Mouse (Mus musculus): ENCODE measurements around the gene Gemin7.
"Not testable (repeated sequence)": the region's sequence is repeated elsewhere in the genome, so short reads cannot be mapped to it uniquely, and the experiment has no call there.

Gemin7 gene

DNA sequence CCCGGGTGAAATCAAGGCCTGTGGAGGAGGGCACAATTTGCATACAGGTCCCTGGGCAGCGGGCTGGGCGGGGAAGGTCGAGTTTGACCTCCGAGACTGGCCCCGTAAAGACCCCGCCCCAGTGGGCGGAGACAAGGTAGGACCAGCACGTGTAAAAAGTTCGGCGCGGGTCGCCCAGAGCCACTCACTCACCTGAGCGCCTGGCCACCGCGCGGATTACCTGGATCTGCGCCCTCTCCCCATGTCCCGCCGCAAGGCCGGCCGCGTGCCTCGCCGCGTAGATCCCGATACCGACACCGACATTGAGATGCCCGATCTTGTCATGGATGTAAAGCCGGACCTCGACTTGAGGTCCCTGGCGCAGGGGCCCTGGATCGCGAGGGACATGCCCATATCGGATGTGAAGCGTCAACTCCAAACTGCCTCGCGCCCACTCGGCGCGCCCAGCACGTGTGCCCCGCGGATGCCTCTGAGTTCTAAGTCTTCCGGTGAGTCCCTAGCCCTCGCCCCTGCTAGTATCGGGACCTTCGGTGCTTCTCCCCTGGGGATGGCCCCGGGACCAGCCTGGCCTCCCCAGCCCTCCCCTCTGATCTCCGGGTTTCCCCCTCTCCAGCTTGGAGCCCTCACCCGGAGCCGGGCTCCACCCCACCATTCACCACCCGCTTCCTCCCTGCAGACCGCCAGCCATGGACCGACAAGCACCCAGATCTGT, at the start of gene Gemin7, which contains the start of gene Zfp296:
Gemin7 (minus strand) TSS at position 455 of the 712 bp plus-strand sequence.
Zfp296 (plus strand) TSS at position 147 of the 712 bp plus-strand sequence.
- no peak for DNase-seq (ENCODE audit: extremely low read depth, insufficient read length, low spot score)

DNA sequence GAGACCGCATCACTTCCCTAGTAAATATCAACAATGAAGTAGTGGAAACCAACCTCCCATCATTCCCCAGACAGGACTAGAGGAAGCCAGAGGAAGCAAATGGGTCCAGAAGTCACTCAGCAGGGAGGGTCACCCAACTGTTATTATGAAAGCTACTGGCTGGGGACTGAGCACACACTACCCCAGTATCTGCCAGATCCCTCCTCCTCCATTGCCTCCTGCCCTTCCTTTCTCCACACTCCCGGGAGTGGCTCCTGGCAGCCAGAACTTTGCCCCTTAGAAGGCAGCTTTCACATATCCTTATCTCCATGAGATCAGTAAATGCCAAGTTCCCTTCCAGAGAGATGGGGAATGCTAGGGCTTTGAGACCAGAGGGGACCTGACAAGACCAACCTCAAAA, 46.0 kb upstream of the Gemin7 start:
- DNase-seq (ENCODE audit: extremely low read depth, insufficient read length, low spot score), result no peak

DNA sequence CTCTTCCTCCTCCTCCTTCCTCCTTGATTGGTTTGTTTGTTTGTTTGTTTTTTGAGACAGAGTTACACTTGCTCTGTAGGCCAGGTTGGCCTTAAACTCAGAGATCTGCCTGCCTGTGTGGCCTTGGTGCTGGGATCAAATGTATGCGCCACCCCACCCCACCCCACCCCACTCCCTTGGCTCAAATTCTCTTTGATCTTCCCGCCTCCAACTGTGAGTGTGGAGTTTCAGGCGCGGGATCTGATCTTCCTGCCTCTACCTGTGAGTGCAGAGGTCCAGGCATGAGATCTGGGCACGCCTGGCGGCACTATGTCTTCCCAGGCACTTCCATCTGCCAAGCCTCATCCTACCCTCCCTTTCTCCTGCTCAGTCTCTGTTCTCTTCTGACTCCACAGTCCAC, 44.8 kb upstream of the Gemin7 start:
- no peak for DNase-seq (ENCODE audit: extremely low read depth, insufficient read length, low spot score)

DNA sequence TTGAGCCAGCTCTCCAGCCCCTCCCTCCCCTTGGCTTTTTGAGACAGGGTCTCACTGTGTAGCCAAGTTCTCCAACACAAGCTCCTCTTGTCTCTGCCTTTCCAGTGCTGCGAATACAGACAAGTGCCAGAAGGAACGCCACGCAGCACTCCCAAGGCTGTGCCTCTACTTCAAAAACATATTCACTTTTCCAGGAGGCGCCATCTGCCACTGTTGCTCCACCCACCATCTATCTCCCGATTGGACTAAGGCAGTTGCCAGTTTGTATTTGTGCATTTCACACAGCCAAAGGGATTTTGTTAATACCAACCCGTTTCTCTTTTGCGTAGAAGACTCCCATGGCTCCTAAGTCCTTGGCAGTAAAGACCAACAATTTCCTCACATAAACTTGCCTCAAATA, 43.4 kb upstream of the Gemin7 start:
- no peak for DNase-seq (ENCODE audit: extremely low read depth, insufficient read length, low spot score)

DNA sequence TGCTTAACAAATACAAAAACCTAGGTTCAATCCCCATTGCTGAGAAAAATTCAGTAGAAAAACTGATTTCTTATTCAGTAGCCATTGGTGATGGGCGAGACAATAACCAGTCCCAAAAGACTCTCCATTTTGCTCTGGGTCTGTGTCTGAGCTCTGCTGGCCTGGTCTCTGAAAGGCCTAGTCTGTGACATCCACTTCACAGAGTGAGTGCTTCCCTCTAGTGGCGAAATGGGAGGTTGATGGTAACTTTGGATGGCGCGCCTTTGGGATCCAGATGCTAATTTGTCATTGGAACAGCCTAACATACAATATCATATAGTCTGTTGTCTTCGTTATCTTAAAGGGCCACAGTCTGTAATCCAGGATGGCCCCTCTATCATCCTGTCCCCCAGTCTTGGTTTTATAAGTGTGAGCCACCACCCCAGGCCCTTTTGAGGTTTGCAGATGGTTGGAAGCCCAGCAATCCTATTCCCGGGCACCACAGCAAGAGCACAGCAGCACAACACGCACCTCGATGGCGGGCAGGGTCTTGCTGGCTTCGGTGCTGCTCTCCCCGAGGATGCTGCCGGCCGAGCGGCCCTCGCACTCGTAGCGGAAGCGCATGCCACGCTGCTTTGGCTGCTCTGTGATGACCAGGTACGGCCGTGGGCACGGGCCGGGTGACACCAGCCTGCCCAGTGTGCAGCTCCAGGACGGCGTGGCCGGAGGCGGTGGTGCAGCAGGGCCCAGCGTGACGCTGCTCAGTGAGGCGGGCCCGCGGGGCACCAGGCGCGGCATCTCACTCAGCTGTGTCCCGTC, 41.8 kb upstream of the Gemin7 start:
- DNase-seq (ENCODE audit: extremely low read depth, insufficient read length, low spot score), result no peak

DNA sequence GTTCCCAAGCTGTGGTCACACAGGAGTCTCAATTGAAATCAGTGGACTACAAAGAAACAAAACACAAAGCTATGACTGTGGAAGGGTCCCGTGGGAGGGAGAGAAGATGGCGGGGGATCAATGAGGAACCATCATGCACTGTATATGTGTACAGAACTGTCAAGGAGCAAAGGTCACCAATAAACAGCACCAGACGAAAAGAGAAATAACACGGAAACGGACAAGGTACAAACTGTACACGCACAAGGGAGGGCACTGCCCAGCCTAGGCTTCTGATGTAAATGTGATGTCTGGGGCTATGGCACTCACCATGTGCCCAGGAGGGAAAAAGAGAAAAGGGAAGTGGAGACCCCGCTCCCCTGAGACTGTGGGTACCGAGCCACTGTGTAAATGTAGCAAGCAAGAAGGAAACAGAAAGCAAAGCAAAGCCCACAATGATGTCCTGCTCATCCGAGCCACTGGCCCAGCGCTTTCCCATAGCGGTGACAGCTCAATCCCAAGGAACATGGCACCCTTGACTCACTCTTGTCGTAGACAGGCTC, 37.7 kb upstream of the Gemin7 start:
- no peak for DNase-seq (ENCODE audit: extremely low read depth, insufficient read length, low spot score)

DNA sequence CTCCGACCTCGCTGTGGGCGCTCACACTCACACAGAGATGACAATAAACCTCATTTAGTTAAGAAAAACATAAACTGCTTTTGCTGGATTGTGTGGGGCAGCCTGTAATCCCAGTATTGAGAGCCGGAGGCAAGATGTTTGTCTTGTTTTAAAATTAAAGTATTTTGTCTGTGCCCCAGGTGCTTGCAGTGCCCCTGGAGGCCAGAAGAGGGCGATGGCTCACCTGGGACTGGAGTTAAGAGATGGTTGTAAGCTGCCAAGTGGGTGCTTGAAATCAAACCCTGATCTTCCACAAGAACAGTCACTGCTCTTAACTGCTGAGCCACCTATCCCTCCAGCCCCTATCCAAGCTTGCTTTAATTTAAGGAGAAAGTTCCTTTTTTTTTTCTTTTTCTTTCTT, 33.6 kb upstream of the Gemin7 start:
- no peak for DNase-seq (ENCODE audit: extremely low read depth, insufficient read length, low spot score)

DNA sequence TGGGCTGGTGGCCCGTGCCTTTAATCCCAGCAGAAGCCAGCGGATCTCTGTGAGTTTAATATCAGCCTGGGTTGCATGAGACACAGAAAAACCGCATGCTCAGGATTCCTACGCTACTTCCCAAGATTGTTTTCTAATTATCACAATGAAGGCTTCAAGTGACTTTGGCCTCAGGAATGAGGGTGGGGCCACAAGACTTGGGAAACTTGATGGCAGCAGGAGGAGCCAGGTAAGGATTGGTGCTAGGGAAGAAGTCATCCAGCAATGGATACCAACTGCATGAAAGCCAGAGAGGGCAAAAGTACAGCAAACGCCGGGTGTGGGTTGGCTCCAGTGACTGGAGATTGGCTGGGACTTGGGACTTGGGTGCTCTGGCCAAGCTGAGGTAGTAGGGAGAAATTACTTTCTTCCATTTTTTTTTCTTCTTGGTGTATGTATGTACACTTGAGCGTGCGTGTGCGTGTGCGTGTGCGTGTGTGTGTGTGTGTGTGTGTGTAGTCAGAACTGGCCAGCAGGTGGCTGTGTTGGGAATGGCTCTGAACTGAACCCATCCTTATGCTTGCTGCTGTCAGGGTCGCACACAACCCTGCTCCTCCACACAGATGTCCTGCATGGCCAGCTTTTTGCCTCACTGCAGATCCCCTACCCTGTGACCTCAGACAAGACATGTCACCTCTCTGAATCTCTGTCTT, 32.4 kb upstream of the Gemin7 start:
- DNase-seq (ENCODE audit: extremely low read depth, insufficient read length, low spot score), result no peak

DNA sequence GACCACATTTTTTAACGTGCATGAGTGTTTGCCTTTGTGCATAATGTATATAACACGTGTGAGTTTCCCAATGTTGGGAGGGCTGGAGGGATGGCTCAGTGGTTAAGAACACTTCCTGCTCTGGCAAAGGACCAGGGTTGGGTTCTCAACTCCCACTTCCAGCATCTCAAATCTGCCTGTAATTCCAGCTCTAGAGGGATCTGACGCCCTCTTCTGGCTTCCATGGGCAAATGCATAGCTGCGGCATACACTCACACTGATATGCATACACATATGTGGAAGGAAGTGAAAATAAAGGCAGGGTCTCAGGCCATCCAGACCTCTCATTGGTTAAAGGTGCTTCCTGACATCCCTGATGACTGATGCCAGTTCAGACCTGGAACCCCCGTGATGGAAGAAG, 29.9 kb upstream of the Gemin7 start:
- DNase-seq (ENCODE audit: extremely low read depth, insufficient read length, low spot score), result no peak

DNA sequence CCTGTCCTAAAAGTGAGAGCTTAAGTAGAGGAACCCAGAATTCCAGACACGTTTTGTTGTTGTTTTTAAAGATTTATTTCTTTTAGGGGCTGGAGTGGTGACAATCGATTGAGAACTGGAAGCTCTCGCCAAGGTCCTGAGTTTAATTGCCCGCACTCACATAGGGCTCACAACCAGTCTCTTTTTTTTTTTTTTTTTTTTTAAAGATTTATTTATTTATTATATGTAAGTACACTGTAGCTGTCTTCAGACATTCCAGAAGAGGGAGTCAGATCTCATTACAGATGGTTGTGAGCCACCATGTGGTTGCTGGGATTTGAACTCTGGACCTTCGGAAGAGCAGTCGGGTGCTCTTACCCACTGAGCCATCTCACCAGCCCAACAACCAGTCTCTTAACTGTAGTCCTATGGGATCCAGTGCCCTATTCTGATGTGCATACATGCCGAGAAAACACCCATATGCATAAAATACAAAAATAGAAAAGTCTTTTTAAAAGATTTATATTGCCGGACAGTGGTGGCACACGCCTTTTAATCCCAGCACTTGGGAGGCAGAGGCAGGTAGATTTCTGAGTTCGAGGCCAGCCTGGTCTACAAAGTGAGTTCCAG, 27.3 kb upstream of the Gemin7 start:
- DNase-seq (ENCODE audit: extremely low read depth, insufficient read length, low spot score), result not testable (repeated sequence)

DNA sequence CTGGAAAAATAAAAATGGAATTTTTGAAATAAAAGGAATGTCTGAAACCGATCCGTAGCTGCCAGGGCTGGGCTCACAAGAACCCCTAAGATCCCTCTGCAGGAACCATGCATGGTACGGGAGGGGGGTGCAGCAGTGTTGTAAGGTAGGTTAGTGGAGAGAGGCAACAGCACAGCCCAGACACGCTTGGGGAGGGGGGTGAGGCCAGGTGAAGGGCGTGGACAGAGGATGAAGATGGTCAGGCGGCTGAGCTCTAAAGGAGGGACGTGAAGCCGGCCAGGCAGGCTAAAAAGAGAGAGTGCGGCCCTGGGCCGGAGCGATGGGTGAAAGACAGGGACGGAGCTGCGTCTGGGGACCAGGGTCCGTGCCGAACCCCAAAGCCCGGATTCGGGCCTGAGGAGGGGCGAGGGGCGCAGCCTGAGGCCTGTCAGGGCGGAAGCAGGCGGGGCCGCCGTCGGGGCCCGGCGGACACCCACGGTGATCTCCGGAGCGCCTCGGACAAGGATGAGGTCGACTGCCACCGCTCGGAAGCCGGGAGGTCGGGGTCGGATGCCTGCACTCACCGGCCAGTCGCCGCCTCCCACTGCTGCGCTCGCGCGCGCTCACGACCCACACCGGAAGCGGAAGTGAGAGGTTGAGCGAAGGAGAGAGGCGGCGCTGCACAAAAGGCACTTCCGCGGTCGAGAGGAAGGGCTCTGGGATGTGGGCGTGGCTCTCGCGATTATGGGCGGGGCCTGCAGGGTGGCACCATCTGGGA, 26.6 kb upstream of the Gemin7 start, which contains the start of gene Clasrp:
Clasrp (minus strand) TSS at position 638 of the 757 bp plus-strand sequence.
- DNase-seq (ENCODE audit: extremely low read depth, insufficient read length, low spot score), result peak; percentile 94

DNA sequence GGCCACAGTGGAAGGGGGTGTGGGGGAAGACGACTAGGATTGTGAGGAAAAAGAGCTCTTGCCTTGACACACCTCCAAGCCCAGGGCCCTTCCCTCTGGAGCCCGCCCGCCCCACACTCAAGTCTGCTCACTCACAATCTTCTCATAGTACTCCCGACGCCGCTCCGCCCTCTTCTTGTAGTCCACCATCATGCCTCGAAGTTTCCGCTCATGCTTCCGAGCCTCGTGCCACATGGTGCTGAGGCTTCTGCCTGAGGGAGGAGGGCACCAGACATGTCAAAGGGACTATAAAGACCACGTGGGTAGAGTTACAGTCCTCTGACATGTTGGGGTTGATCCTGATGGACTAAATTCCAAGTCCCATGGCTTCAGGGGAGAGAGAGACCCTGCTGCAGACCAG, 25.7 kb upstream of the Gemin7 start:
- DNase-seq (ENCODE audit: extremely low read depth, insufficient read length, low spot score), result no peak

DNA sequence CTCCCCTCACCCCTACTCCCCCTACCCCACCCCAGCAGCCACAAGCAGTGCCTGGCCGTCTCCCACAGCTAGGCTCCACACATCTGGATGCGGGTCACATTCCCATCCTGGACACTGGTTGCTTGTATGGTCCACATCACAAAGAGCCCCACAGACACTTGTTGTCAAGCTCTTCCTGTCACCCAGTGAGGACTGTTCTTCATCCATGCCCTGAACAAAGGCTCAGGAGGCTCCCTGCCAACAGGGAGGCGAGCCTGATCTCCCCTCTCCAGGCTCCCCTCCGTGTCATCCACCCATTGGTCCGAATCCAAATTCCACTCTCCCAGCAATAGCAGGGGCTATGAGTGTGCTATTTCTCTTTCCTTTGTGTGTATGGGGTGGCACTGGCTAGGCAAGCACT, 23.2 kb upstream of the Gemin7 start:
- DNase-seq (ENCODE audit: extremely low read depth, insufficient read length, low spot score), result no peak

DNA sequence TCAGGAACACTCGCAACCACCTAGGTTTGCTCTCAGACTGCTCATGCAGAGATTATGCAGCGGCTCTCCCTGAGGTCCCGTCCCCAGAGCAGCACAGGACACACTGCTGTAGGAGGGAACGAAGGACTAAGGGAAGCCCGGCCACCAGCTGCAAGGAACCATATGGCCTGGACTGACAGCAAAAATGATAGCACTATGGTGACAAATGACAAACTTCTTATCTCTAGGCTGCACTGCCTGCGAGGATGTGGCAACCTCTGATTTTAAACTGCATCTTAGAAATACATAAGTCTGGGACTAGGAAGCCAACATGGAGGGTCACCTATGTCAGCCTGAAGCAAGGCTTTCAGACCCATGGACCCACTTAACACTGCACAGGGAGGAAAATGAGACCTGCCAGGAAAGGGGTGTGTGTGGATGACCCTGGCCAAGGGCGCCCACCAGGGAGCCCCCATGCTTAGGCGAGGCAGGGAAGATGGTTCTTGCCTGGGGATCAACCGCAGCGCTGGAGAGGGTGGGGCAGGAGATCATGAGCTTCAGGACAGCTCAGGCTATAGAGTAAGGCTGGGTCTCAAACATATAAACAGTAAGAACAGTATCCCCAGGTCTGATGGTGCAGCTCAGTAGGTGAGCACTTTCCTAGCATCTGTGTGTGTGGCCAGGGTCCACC, 15.8 kb upstream of the Gemin7 start:
- DNase-seq (ENCODE audit: extremely low read depth, insufficient read length, low spot score), result no peak

DNA sequence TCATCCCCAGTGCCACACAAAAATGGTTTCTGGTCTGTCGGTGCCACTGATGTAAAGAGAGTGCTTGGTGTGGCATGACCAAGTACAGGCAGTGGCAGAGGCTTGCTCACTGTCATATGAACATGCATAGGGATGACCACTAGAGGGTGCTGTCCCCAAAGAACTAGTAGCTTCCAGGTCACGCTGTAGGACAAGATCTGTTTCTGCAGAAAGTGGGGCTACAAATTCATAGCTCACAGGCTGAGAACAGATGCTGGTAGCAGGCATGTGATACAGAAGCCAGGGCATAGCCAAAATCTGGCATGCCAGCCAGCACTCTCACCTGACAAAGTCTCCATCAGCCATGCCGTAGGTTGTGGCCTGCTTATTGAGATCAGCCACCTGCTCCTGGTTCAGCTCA, 12.5 kb upstream of the Gemin7 start:
- no peak for DNase-seq (ENCODE audit: extremely low read depth, insufficient read length, low spot score)

DNA sequence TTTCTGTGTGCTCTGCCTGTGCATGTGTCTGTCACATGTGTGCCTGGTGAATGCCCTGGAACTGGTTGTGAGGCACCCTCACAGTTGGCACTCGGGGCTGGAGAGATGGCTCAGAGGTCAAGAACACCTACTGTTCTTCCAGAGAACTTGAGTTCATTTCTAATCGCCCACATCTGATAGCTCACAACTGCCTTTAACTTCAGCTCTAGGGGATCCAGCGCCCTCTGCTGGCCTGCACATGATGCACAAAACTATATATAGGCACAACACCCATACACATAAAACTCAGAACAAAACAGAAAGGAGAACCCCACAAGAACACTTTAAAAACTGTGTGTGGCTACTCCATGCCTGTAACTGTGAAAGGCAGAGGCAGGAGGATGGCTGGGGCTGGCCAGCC, 11.8 kb upstream of the Gemin7 start:
- DNase-seq (ENCODE audit: extremely low read depth, insufficient read length, low spot score), result no peak

DNA sequence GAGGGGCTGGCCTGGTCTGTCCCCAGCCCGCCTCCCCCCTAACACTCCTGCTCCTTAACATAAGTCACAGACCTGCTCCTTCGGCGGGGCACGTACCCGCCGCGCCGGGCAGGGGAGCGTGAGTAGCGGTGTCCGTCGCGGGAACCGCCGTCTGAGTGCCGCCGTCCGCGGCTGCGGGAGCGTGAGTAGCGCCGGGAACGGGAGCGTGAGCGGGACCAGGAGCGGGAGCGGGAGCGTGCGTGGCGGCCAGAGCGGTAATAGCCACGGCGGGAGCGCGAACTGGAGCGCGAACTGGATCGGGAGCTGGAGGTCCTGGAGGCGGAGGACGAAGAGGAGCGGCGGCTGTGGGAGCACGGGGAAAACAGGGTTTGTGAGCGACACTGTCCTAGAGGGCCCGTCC, 8.9 kb upstream of the Gemin7 start:
- no peak for DNase-seq (ENCODE audit: extremely low read depth, insufficient read length, low spot score)

DNA sequence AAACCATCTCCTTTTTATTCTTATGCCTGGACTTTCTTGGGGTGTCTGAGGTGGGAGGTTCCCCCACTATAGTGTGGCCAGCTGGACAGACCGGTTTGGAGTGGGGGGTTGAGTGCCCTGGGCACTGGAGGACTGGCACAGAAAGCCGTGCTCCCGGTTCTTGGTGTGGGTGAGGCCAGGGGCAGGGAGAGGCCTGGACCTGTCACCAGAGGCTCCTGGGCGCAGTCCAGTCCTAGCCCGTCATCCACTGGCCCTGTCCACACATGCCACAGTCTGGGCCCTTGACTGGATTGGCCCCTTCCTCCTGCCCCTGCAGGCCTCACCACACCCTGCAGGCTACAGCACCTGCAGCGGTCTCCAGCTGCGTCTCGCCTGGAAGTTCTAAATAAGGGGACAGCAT, 3.2 kb upstream of the Gemin7 start:
- no peak for DNase-seq (ENCODE audit: extremely low read depth, insufficient read length, low spot score)

DNA sequence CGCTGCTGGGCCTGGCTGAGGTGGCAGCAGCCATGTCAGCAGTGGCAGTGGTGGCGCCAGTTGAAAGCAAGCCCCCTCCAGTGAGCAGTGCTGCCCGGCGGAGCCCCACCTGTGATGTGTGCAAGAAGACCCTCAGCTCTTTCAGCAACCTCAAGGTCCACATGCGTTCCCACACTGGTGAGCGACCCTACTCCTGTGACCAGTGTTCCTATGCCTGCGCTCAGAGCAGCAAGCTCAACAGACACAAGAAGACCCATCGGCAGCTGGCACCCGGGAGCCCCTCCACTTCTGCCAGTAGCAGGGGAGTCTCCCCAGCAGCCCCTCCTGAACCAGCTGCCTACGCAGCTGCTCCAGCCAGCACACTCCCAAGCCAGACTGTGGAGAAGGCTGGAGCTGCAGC, 2.4 kb upstream of the Gemin7 start:
- DNase-seq (ENCODE audit: extremely low read depth, insufficient read length, low spot score), result no peak

DNA sequence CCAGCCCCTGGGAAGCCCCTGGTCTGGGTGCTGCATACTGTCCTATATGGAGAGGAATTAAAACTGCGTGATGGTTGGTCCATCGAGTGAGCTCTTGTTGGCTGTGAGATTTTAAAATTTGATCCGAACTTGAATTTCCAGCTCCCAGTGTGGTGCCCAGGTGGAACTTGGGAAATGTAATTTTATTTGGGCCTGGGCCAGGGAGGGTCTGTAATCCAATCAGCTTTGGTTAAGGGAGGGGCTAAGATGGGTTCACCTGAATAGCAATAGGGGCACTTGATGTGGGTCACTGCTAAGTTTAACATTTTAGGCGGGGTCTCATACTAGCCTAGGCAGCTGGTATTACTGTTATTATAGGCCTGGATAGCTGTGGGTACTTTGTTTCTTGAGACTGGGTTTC, 1.0 kb upstream of the Gemin7 start:
- no peak for DNase-seq (ENCODE audit: extremely low read depth, insufficient read length, low spot score)
